Mouse (Mus musculus) heart, postnatal 25 days (tissue): ENCODE data around the gene Atp6v1g2. TPM values are rescaled to one million over a fixed set of nuclear protein-coding genes. Genes with fewer than 3 reads are reported as not detected.

ENCODE experiments used
- DNase-seq: peaks from one replicate; pipeline ENCODE4 v3.0.0; 2022; ENCODE audit warnings: low spot score
- intact Hi-C: fragments of 180-260 bp; cut with DNase I; formaldehyde crosslinking; loops from one replicate; pipeline ENCODE4 v1.15.1; 2025
- total RNA-seq, 2 experiments: library from RNA; stranded (reverse); gene quantifications; 2 replicates each; pipeline ENCODE4 v1.2.3; 2021

Atp6v1g2 gene
- 1 to 10 TPM; 2.5 to 2.8 TPM for total RNA-seq

GRCm38 (mm10) chr17:35233114-35233980 lies at the start of gene Atp6v1g2:
Atp6v1g2 (plus strand) TSS chr17:35233660.
- no peak for DNase-seq
- intact Hi-C loops: loop anchor here (10.0 kb wide), 1 partner anchor 209 kb away; the partner anchor contains the start of gene Sapcd1

DNA sequence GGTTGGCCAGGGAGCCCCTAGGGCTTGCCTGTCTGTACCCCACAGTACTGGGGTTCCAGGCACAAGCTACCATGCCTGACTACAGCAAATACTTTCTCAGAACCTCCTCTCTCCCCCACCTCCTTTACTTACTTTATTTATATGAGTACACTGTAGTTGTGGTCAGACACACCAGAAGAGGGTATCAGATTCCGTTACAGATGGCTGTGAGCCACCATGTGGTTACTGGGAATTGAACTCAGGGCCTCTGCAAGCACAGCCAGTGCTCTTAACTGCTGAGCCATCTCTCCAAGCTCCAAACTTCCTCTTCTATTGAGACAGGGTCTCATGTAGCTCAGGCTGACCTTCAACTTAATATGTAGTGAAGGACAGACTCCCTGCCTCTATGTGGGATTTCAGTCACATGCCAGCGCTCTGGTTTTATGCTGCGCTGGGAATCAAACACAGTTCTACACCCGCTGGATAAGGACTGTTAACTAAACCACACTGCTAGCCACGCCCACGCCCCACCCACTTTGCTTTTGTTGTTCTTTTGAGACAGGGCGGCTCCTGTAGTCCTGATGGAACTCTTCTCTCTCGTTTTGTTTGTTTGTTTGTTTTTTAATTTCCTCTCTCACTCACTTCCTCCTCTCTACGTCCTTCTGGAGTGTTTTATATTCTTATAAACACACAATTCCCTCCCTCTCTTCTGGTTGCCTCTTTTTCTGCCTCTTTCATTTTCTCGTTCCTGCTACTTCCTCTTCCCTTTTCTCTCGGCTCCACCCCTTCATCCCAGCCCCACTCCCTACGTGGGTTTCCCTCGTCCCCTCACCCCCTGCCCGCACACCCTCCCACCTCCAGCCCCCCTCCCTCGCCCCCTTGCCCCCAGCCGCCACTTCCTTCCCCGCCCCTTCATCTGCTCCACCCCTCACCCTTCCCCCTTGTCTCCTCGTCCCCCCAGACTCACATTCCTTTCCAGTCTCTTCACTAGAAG lies 47.5 kb upstream of the Atp6v1g2 start:
- intact Hi-C loops: no loop called here
- peak; percentile 56 for DNase-seq

DNA sequence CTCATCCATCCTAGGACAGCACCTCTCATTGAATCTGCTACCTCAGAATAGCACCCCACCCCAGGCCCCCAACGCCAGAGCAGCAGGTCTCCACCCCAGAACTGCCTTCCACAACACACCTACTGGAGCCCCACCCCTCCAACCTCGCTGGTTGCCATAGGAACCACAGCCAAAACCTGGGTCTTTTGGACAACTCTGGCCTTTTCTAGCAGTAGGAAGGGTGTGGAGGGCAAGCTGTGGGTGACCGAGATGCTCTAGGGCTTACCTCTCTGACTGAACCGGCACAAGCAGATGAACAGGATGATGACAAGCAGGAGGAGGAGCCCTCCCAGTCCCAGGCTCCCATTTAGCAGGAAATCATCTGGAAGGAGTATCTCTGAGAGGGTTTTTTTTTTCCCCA lies 46.8 kb upstream of the Atp6v1g2 start:
- intact Hi-C loops: no loop called here
- no peak for DNase-seq

DNA sequence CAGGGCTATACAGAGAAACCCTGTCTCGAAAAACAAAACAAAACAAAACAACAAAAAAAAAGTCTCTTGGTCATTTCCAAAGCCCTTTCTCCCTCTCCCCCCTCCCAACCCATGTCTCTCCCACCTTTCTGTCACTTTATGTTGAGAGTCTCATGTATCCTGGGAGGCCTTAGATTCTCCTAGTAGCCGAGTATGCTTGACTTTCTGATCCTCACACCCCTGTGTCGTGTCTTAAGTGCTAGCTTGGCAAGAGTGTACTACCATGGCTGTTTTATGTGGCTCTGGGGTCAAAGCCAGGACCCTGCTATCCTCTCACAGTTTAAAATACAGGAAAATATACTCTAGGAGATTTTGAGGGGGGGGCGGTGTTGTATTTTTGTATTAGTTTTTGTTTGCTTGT lies 46.1 kb upstream of the Atp6v1g2 start:
- DNase-seq: no peak
- intact Hi-C loops: no loop called here

- DNase-seq: no peak
- intact Hi-C loops: no loop called here
These were observed 45.4 kb upstream of the Atp6v1g2 start, which contains the start of gene Lst1 for GRCm38 (mm10) chr17:35187959-35188610. Lst1 (minus strand) TSS chr17:35188439.

DNA sequence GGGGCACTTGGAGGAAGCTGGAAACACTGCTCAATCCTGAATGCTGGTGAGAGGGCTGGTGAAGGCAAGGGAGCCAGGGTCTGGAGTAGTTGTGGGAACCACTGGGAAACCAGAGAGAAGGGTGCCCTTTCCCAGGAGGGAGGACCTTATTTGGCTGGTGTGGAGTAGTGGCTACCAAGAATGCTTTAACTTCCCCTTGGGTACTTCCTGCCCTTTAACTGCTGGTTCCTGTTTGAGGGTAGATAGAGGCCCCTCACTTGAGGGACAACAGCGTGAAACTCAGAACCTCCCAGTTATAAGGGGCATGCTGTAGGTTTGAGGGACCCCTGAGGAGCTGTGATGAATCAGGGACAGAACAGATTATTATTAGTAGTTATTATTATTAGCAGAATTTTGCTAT lies 44.3 kb upstream of the Atp6v1g2 start:
- intact Hi-C loops: no loop called here
- no peak for DNase-seq

DNA sequence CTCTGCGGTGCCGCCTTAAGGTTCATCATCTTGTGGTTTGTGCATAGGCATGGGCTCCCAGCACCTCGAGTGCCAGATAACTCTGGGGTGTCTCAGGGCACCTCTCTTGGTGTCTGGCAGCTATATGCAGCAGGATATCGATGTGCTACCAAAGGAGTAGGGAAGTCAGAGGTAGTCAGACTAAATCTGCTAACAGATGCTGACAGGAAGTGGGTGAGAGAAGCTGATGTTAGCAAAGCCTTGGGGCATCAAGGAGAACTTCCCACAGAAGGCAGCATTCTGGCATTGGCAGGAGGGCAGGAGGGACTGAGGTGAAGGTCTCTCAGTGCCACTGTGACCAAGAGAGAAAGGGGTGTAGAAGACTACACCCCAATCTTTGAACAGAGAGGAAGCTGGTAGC lies 43.4 kb upstream of the Atp6v1g2 start:
- DNase-seq: no peak
- intact Hi-C loops: no loop called here

GRCm38 (mm10) chr17:35191723-35192122 lies 41.7 kb upstream of the Atp6v1g2 start:
- intact Hi-C loops: no loop called here
- DNase-seq: no peak

GRCm38 (mm10) chr17:35192924-35193323 lies 40.5 kb upstream of the Atp6v1g2 start:
- DNase-seq: no peak
- intact Hi-C loops: no loop called here

- no peak for DNase-seq
- intact Hi-C loops: loop anchor here (2.0 kb wide), 1 partner anchor 15 kb away; no protein-coding TSS in a partner anchor
These were observed 39.3 kb upstream of the Atp6v1g2 start, which contains the start of gene Ltb for GRCm38 (mm10) chr17:35193881-35194843. Ltb (plus strand) TSS chr17:35194439.

GRCm38 (mm10) chr17:35194844-35195630 lies 38.4 kb upstream of the Atp6v1g2 start:
- intact Hi-C loops: loop anchor here (2.0 kb wide), 1 partner anchor 16 kb away; no protein-coding TSS in a partner anchor
- DNase-seq: no peak

DNA sequence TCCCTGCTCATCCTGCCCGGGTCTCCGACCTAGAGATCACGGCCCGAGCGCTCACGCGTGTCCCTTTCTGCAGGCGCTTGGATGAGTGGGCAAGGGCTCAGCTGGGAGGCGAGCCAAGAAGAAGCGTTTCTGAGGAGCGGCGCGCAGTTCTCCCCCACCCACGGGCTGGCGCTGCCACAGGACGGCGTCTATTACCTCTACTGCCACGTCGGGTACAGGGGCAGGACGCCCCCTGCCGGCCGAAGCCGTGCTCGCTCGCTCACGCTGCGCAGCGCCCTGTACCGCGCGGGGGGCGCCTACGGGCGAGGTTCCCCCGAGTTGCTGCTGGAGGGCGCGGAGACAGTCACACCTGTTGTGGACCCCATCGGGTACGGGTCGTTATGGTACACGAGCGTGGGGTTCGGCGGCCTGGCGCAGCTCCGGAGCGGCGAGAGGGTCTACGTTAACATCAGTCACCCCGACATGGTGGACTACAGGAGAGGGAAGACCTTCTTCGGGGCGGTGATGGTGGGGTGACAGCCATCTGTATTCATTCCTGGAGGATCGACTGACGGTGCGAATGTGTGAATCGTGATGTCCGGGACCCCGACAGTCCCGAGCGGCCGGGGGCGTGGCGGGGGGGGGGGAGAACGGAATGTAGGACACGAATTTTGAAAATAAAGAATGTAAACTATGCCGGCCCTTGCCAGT lies 37.7 kb upstream of the Atp6v1g2 start:
- peak; percentile 60 for DNase-seq
- intact Hi-C loops: loop anchor here (2.0 kb wide), 1 partner anchor 17 kb away; no protein-coding TSS in a partner anchor

DNA sequence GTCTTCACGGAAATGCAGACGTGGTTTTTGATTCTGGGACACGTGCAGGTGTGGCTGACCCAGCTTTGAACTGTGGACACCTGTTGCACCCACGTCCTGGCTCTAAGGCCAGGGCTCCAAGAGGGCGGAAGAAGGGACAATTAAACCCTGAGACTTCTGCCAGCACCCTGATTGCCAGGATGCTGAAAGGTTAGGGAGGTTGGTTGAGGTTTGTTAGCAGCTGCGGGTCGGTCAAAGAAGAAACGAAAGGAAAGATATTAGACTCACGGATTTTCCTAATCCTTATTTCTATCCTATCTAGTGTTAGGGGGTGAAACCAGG lies 37.2 kb upstream of the Atp6v1g2 start:
- intact Hi-C loops: no loop called here
- no peak for DNase-seq

DNA sequence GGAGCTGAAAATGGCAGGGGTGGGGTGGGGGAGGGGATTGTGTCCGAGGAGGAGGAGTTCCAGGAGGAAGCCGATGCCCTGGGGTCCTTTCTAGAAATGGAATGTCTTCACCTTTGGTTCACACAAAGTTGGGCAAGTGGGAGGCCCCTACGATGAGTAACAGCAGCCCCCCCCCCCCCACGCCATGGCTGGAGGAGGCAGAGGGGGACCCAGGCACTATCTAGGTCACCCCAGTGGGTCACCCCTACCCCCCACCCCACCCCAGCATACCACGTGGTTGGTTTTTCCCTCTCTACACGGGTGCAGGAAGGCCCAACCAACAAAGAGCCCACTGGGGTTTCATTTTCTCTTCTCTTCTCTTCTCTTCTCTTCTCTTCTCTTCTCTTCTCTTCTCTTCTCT lies 36.3 kb upstream of the Atp6v1g2 start:
- no peak for DNase-seq
- intact Hi-C loops: no loop called here

DNA sequence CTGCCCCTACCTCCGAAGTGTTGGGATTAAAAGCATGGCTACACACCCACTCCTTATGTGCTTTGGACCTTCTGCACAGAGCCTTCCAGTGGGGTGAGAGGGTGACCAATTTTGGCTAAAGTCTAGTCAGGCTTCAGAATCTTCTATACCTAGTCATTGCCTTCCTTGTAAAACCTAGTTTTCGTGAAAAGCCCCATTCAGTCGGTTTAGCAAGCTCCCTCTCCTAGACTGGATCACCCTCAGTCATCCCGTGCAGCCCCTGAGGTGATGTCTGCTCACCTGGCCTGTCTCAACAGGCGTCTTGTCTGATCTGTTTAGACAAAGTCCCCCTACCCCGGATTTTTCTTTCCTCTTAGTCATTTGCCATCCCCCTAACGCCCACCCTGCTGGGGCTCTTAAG lies 35.4 kb upstream of the Atp6v1g2 start:
- intact Hi-C loops: loop anchor here (2.0 kb wide), 1 partner anchor 25 kb away; no protein-coding TSS in a partner anchor
- DNase-seq: no peak

GRCm38 (mm10) chr17:35198946-35199345 lies 34.5 kb upstream of the Atp6v1g2 start:
- no peak for DNase-seq

DNA sequence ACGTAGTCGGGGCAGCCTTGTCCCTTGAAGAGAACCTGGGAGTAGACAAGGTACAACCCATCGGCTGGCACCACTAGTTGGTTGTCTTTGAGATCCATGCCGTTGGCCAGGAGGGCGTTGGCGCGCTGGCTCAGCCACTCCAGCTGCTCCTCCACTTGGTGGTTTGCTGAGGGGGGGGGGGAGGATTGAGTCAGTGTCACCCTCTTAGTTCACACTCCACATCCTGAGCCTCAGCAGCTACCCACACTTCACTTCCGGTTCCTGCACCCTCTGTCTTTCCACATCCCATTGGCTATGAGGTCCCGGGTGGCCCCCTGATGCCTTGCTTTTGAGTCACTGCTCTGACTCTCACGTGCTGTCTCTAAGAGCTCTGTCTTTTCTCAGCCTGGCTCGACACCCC lies 33.1 kb upstream of the Atp6v1g2 start:
- no peak for DNase-seq
- intact Hi-C loops: no loop called here

More at GRCm38 (mm10) chr17:35198946-35199345, 34.5 kb upstream of the Atp6v1g2 start:
- intact Hi-C loops: loop anchor here (2.0 kb wide), 1 partner anchor 24 kb away; no protein-coding TSS in a partner anchor
